Mouse (Mus musculus) kidney, postnatal 36 days (tissue): ENCODE measurements at regions not wholly inside any gene's neighbourhood (a gene's known extent, or its start where the extent isn't known, plus 50 kb on each side); places are given as distances from the start of the nearest gene placed in this dataset.

Source experiments
- DNase-seq, 2 experiments: peaks; one replicate each; pipeline ENCODE4 v3.0.0; 2021 to 2022; ENCODE audit warnings: mixed read lengths in 2 of 2

- peak; percentile 74 to 81 for DNase-seq
Observed at GRCm38 (mm10) chr2:128339061-128339642, 213.3 kb downstream of the Bcl2l11 start.

GRCm38 (mm10) chr2:128339643-128340487 lies 214.0 kb downstream of the Bcl2l11 start:
- peak; percentile 31 to 32 for DNase-seq

GRCm38 (mm10) chr2:128340631-128341240 lies 214.9 kb downstream of the Bcl2l11 start:
- DNase-seq: no peak

GRCm38 (mm10) chr2:128342212-128342611 lies 216.4 kb downstream of the Bcl2l11 start:
- DNase-seq: no peak

GRCm38 (mm10) chr2:128345557-128345956 lies 219.7 kb downstream of the Bcl2l11 start:
- DNase-seq: no peak

GRCm38 (mm10) chr2:128348556-128348955 lies 222.7 kb downstream of the Bcl2l11 start:
- peak in 1 of 2 experiments; percentile 26 for DNase-seq

- no peak for DNase-seq
Observed at GRCm38 (mm10) chr2:128351405-128351804, 225.6 kb downstream of the Bcl2l11 start.

GRCm38 (mm10) chr2:128352533-128352932 lies 226.7 kb downstream of the Bcl2l11 start:
- no peak for DNase-seq

GRCm38 (mm10) chr2:128353457-128353856 lies 227.6 kb downstream of the Bcl2l11 start:
- DNase-seq: no peak

- DNase-seq: no peak
Observed at GRCm38 (mm10) chr2:128356326-128356725, 230.5 kb downstream of the Bcl2l11 start.

- DNase-seq: no peak
Observed at GRCm38 (mm10) chr2:128359106-128359505, 231.9 kb upstream of the Spdye4c start.

- DNase-seq: no peak
Observed at GRCm38 (mm10) chr2:128360517-128360916, 230.5 kb upstream of the Spdye4c start.

GRCm38 (mm10) chr2:128361436-128361835 lies 229.6 kb upstream of the Spdye4c start:
- no peak for DNase-seq

- peak; percentile 55 to 68 for DNase-seq
Observed at GRCm38 (mm10) chr2:128364161-128364560, 226.8 kb upstream of the Spdye4c start.

- no peak for DNase-seq
Observed at GRCm38 (mm10) chr2:128365004-128365403, 226.0 kb upstream of the Spdye4c start.

GRCm38 (mm10) chr2:128365775-128366174 lies 225.2 kb upstream of the Spdye4c start:
- DNase-seq: no peak

GRCm38 (mm10) chr2:128367266-128368150 lies 223.5 kb upstream of the Spdye4c start:
- no peak for DNase-seq

- no peak for DNase-seq
Observed at GRCm38 (mm10) chr2:128368534-128369273, 222.3 kb upstream of the Spdye4c start.

GRCm38 (mm10) chr2:128370821-128371220 lies 220.2 kb upstream of the Spdye4c start:
- DNase-seq: no peak

GRCm38 (mm10) chr2:128372204-128372603 lies 218.8 kb upstream of the Spdye4c start:
- DNase-seq: no peak

- peak in 1 of 2 experiments; percentile 22 for DNase-seq
Observed at GRCm38 (mm10) chr2:128373363-128374252, 217.4 kb upstream of the Spdye4c start.
